Mouse (Mus musculus): ENCODE data around the gene Plcg1.
A peak's percentile ranks its signal among the peaks of the same experiment; 100 is the strongest.

Plcg1 gene

GRCm38 (mm10) chr2:160771325-160772276, 40.5 kb downstream of the Plcg1 start:
- peak; percentile 47 for DNase-seq

DNA sequence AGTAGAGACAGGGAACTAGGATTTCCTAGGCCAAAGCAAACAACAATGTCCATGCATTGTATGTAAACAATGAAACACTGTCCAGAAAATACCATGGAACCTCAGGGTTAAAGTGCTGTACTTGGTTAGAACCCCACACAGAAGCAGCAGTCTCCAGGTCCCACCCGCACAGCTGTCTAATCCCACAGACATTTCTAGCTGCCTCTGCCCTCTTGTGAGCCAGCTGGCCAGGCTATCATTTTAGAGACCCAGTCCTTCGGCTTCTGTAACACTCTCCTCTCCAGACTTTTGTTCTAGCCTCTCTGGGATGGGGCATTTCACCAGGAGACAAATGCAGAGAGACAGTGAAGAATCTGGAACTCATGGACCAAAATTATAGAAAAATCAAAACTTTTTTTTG, 46.9 kb downstream of the Plcg1 start:
- DNase-seq: no peak

DNA sequence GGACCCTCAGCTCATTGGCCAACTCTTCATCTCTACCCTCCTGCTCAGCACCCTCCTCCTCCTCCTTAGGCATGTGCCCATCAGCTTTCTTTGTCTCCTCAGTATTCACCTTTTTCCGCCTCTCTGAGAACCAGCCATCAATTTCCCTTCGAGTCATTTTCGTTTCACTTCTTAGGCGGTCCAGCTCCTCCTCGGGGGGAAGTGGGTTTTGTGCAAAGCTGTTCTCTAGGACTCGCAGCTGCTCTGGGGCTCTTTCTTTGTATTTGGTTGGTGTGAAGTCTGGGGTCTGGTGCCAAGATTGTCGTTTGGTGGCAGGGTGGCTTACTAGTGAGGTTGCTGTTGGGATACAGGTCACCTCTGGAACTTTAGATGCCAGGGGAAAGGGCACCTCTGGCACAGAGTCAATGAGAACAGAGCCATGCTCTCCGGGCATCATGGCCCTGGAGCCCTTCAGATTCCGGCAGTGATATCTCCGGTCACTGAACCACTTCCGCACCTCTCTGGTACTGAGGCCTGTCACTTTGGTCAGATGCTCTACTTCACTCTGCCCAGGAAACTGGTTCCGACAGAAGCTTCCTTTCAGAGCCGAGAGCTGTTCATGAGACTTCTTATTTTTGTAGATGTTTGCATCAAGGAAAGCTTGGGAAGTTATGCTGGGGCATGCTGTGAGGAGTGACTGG, 49.2 kb downstream of the Plcg1 start:
- no peak for DNase-seq

GRCm38 (mm10) chr2:160780834-160781219, 49.7 kb downstream of the Plcg1 start:
- DNase-seq: peak; percentile 68

DNA sequence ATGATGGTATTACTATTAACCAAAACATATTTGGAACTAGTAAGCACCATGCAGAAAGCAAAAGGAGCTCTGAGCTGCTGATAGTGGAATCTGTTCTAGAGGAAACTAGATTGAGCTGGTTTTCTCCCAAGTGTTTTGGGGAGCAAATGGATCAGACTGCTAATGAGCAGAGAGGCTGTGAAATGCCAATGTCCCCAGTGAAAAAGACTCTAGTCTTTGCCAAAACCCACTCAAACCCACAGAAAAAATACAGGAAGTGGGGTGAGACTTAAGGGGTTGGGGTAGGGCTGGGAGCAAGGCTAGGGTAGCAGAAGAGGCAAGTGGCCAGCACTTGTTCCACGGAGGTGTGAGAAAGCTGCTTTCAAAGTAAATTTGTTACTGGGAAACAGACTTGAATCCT, 55.2 kb downstream of the Plcg1 start:
- no peak for DNase-seq

GRCm38 (mm10) chr2:160789046-160789445, 57.9 kb downstream of the Plcg1 start:
- DNase-seq: no peak

DNA sequence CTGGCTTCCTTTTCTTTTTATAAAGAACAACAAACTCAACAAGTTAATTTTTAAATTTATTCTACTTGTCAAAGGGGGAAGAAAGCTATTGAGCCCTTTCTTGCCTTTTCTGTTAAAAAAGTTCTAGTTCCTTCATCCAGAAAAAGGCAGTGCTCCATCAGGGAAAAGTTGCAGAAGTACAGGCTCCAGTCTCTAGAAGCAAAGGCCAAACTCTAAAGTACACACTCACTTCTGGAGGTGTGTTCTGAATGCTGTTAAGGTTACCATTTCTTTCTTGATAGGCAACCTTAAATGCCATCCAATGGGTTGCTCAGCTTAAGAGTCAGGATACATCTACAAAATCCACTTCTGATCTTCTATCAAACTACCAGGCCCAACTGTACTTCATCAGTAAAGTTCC, 58.6 kb downstream of the Plcg1 start:
- no peak for DNase-seq

GRCm38 (mm10) chr2:160793117-160793516, 62.0 kb downstream of the Plcg1 start:
- no peak for DNase-seq

- peak; percentile 86 for DNase-seq
These were observed 65.9 kb downstream of the Plcg1 start for GRCm38 (mm10) chr2:160796973-160797372.

DNA sequence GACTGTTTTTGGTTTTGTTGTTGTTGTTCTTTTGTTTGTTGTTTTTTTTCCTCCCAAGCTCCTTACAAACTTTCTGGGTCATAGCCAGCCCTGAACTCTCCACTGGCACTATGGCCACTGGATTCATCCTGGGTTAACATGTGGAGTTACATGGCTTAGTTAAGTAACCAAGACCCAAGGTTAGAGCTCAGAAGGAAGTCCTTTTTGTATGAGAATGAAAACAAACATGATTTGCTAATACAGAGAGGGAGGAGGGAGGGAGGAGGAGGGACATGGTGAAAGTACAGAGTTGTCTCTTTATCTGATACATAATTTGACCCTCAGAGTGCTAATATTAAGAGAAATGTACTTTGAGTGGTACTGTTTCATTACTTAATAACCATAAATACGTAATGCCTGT, 67.1 kb downstream of the Plcg1 start:
- no peak for DNase-seq

GRCm38 (mm10) chr2:160800967-160801366, 69.9 kb downstream of the Plcg1 start:
- no peak for DNase-seq

DNA sequence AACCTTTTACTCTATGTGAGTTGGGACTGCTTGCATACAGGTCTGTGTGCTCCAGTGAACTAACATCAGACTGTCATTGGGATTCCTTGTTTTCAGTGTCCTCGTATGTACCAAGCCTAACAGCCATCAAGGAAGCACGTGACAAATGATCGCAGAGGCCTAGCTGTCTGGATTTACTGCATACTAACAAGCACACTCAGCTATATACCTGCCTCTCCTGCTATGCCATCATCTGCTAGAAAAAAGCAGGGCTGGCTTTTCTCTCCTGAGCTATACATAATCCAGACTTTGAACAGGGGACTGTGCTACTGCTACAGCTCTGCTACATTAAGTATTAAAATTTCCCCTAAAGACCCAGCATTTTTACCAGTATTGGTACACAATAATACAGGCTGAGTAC, 71.2 kb downstream of the Plcg1 start:
- no peak for DNase-seq

- no peak for DNase-seq
These were observed 73.9 kb downstream of the Plcg1 start for GRCm38 (mm10) chr2:160804794-160805527.

GRCm38 (mm10) chr2:160806091-160806521, 75.0 kb downstream of the Plcg1 start:
- DNase-seq: peak; percentile 55

GRCm38 (mm10) chr2:160810376-160810775, 79.3 kb downstream of the Plcg1 start:
- DNase-seq: no peak

DNA sequence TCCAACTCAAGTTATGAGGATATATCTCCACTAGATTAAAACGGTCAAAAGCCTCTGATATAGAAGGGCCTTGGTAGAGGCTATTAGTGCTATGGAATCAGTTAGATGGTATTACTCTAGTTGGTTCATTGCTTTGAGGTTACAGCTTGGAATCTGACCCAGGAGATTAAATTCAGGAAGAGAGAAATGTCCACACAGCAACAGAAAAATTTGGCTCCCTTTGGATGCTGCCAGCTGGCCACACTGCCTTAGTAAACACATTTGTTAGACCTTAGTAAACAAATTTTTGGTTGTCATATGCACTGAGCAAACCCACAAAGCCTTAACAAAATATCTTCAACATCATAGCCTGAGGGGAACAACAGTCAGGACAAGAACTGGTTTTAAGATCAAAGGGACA, 79.7 kb downstream of the Plcg1 start:
- DNase-seq: no peak

Data from cerebellum, adult 9-10 months (tissue).